Mouse (Mus musculus) cortical plate, adult 2 months (tissue): ENCODE results near the gene Ocrl.

Experiments used
- CTCF ChIP-seq: fragments of 200-500 bp; IDR thresholded peaks from 2 replicates; pipeline ENCODE4 v1.5.1; 2011; ENCODE audit warnings: mild to moderate bottlenecking, control low read depth, low read length; ENCODE audit not compliant: insufficient read depth; ENCODE audit errors: extremely low read depth
- POLR2A ChIP-seq: fragments of 200-500 bp; IDR thresholded peaks from 2 replicates; pipeline ENCODE4 v1.6.1; 2011; ENCODE audit warnings: mild to moderate bottlenecking, low read length, control low read depth; ENCODE audit not compliant: insufficient read depth; ENCODE audit errors: extremely low read depth

DNA sequence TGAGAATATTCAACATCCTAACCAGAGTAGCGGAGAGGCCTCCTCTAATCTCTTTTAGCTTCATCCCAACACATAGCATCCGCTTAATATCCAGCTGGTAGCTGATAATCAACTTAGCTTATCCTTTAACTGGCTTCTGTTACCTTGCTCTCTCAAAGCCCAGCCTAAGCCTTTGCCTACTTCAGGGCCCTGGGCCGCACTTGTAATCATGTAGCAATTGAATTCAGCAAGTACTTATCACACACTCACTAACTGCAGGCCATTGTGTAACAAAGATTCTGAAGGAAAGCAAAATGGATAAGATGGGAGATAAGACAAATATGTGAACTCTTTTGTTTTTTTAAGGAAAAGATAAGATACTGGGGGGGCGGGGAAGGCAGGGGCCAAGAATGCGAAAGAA is 64.9 kb downstream of the Ocrl start:
- TF ChIP-seq CTCF (no peak), POLR2A (no peak)
